Mouse (Mus musculus) heart, adult 2 months (tissue): Measurements from ENCODE around the gene Gm20388.

ENCODE experiments used
- CTCF ChIP-seq: fragments of 200-600 bp; IDR thresholded peaks from 2 replicates; pipeline ENCODE4 v1.8.1; 2022; ENCODE audit warnings: antibody characterized with exemption, mild to moderate bottlenecking, moderate library complexity
- EP300 ChIP-seq: fragments of 200-500 bp; IDR thresholded peaks from 2 replicates; pipeline ENCODE4 v1.6.1; 2011; ENCODE audit warnings: low read depth, low read length, control low read depth; ENCODE audit not compliant: insufficient read depth
- POLR2A ChIP-seq: fragments of 200-500 bp; IDR thresholded peaks from 2 replicates; pipeline ENCODE4 v1.6.1; 2011; ENCODE audit warnings: mild to moderate bottlenecking, low read depth, low read length, control low read depth; ENCODE audit not compliant: insufficient read depth

DNA sequence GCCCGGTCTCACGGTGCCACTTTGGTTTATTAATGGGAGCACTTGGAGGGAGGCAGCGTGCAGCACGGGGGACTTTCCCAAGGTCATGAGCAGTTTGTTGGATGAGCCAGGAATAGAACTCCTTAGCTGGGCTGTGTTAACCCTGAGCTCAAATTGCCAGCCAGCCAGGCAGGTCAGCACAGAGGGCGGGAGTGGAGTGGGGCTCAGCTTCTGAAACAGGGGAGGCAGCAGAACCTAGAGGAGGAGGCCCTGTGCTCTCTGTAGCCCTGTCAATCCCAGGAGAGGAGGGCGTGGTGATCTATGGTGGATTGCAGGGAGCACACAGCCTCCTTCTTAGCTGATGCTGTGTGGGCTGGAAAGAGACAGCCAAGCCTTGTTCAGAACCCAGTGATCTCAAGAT is 615.2 kb downstream of the Gm20388 start:
- TF ChIP-seq CTCF (no peak), POLR2A (no peak), EP300 (no peak; the same call in 1 of the 2 replicates)
